Mouse (Mus musculus): ENCODE measurements around the gene Prex1.
"Not testable (repeated sequence)": the region's sequence is repeated elsewhere in the genome, so short reads cannot be mapped to it uniquely, and the experiment has no call there.

Prex1 gene

DNA sequence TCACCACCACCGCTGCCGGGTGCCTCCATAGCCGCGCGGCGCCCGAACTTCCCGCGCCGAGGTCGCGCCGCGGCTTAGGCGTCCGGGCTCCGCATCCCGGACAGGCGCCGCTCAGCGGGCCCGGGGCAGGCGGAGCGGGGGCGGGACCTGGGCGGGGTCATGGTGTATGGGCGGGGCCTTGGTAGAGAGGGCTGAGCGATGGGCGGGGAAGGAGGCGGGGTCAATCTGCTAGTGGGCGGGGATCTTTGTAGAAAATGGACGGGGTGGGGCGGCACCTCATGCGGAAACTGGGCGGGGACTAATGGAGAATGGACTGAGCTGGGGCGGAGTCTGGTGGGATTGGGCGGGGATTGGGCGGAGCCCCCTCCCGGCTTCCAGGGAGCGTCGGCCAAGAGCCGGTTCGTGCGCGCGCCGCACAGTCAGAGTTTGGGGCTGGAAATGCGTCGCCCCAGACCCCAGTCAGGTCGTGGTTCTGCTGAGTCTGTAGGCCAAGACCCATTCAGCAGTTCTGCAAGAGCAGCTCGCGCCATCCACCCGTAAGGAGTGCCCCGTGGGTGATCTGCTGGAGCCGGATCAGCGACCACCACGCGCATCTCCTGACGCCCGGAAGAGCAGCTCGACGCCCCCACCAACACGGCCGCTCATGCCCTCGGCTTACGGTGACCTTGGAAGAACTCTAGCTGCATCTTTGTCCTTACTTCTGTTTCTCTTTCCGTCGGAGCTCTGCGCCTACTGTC is at the start of gene Prex1:
Gene Prex1, minus strand, starts transcription at position 143 of the 737 bp plus-strand sequence.
- peak; percentile 98 to 100 for DNase-seq

DNA sequence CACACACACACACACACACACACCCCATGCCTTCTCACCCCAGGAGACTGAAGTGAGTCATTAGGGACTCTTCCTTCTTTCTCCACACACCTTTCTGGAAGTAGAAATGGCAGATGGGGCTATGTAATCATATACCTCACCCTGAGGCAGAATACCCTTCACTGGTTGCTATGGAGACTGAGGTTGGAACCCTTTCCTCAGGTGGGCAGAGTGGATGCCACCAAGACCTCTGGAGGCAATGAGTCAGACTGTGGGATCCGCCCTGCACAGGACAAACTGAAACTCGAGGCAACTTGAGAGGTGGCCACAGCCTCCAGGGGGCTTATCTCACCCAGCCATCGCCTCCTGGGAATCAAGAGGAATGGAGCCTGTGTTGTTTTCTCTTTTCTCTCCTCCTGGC is 44.3 kb upstream of the Prex1 start:
- no peak for DNase-seq

DNA sequence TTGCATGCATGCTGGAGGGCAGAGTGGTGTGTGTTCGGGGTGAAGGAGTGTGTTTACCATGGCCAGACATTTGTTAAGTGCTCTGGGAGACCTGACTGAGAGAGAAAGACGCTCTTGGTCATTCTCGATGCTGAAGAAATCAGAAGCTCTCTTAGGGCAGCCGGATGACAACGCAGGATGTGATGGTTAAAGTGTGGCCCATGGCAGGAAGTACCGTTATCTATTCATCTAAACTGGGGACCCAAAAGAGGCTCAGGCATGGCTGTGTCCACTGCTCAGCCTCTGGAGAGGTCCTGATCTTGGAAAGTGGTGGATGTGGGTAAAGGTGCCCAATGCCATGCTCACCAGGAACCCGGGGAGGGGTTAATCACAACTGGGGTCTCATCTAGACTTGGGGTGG is 41.1 kb upstream of the Prex1 start:
- no peak for DNase-seq

DNA sequence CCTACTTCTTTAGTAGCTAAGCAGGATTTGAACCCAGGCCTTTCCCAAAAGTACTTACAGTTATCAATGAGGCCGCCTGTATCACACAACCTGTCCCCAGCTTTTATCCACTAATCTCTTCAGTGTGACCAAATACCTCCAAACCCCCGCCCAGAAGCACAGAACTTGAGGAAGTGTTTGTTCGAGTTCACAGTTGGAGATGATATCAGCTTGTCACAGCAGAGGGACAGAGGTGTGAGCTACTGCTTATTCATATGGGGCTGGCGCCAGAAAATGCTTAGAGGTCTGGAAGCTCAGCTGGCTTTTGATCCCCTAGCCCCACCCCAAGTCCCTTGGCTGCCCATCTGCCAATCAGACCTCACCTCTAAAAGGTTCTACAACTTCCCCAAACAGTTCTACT is 40.6 kb upstream of the Prex1 start:
- DNase-seq: no peak

DNA sequence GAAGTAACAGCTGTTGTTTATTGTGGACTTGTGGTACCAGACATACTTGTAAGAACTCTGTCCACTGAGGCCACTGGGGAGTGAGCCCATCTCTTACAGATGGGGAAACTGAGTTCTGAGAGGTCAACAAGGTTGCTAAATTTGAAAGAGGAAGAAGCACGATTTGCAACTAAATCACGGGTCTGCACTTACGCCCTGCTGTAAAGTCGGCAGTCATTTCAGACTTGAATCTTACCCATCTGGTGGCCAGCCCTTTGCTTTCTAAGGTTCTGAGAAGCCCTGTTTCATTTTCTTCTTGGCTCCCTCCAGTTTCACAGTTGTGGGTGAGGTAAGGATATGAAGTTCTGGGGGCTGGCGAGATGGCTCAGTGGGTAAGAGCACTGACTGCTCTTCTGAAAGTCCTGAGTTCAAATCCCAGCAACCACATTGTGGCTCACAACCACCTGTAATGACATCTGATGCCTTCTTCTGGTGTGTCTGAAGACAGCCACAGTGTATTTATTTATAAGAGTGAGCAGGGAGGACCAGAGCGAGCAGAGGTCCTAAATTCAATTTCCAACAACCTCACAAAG is 37.1 kb upstream of the Prex1 start:
- no peak for DNase-seq

DNA sequence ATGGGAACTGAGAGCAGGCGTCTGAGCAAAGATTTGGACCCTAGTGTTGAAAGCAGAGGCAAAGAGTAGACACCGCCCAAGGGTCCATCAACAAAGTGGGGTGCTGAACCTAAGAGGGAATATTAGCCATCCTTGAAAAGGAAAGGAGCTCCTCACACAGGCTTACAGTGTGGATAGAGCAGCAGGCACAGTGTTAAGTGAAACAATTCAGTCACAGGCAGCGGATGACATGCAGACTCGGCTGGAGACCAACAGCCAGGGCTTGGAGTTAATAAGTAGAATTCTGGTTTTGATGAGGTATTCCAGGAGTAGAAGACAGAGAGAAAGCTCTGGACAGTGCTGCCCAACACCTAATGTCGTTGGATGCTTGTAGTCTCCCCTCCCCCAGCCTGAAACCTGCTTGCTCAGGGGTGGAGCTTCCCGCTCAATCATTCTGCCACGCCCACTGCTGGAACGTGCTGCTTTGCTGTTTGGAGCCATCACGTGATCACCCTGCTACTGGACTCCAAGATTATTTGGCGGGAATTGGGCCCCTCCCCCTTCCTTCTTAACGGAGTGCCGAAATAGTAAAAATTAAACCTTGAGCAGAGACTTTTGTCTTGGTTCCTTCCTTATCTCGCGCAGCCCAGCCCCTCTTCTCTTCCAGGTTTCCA is 32.8 kb upstream of the Prex1 start:
- DNase-seq: peak; percentile 24 to 58

DNA sequence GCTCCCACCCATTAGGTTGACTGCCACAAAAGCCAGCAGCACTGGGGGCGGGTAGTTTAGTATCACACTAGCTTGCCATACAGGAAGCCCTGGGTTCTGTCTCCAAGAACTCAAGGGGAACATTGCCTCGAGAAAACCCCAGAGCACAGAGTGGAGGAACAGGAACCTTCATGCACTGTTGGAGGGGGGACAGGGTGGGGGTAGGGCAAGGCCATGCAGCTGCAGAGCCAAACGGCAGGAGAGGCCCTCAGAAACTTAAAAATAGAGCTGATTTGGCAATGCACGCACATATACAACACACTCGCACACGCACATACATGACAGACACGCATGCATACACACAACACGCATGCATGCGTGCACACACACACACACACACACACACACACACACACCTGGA is 32.2 kb upstream of the Prex1 start:
- DNase-seq: no peak

DNA sequence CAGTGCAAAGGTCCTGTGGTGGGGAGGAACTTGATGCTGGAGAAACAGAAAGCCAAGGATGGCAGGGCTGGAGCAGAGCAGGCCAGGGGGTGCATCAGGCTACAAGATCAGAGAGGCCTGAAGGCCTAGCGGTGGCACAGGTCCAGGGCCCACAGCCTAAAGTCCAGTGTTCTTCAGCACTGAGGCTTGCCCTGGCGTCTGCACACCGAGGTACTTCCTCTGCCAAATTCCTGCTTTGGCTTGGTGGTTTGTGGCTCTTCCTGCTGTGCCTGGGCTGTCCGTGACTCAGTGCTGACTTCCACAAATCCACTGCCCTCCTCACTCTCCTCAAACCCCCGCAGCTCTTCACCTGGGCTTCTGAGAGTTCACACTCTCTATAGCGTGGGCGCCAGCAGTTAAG is 30.8 kb upstream of the Prex1 start:
- peak; percentile 47 to 56 for DNase-seq

DNA sequence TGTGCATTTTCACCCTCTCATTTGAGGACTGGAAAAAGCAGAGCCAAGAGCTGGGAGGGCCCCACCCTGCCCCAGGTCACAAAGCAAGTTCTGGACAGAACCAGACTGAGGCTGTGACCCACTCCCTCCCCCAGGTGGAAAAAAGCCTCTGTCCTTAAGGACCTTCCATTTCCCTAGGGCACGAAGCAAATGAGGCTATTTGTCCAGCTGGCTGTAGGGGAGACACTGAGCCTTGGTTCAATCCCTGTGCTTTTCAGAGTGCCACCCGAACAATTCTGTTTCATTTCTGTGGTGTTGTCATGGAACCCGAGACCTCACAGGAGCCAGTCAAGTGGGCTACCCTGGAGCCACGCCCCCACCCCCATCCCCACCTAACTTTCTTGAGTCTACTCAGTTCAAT is 29.9 kb upstream of the Prex1 start:
- no peak for DNase-seq

DNA sequence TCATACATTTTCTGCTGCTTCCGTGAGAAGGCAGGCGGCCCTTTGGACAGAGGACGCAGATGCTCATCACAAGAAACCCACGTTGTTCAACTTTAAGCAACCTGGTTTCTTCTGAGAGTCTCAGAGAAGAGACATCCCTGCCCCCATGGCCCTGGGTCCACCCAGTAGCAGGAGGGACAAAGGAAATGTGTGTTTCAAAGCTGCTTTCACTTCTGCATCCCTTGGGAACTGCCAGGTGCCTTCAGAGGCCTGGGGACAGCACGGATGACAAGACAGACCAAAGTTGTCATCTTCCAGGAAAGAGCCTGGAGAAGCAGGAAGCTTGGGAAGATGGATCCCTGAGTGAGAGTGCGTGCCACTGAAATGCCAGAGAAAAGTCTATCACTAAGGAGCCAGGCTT is 27.8 kb upstream of the Prex1 start:
- DNase-seq: no peak

DNA sequence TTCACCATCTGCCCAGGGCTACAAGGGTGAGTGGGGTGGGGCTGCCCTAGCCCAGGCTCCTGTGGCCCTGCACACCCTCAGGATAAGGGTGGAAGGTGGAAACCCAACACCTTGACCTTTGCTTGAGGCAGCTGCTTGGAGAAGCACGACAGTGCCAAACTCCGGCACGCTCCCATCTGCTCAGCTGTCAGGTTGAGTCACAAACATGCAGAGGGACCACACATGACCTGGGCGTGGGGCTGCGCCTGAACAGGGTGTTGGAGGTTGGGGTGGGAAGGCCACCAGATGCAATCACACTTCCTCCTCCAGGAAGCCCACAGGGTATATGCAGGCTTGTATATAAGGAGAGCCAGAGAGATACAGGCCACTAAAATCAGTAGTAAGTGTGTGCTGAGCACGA is 26.8 kb upstream of the Prex1 start:
- no peak for DNase-seq

DNA sequence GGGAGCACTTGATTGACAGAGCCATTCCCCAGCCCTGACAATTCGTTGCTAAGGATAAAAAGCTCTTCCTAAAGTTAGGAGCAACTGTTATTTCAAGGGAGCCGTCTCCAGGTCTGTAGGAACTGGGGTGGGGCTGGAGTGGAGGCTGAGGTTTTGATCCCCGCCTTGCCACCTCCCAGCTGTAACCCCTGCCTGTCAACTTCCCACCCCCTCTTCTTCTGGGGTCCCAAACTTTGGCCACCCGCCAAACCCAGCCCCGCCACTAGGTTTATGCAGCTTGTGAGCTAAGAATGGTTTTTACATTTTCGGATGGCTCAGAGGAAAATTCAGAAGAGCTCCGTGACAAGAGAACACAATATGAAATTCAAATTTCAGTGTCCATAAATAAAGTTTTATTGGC is 23.7 kb upstream of the Prex1 start:
- DNase-seq: no peak

DNA sequence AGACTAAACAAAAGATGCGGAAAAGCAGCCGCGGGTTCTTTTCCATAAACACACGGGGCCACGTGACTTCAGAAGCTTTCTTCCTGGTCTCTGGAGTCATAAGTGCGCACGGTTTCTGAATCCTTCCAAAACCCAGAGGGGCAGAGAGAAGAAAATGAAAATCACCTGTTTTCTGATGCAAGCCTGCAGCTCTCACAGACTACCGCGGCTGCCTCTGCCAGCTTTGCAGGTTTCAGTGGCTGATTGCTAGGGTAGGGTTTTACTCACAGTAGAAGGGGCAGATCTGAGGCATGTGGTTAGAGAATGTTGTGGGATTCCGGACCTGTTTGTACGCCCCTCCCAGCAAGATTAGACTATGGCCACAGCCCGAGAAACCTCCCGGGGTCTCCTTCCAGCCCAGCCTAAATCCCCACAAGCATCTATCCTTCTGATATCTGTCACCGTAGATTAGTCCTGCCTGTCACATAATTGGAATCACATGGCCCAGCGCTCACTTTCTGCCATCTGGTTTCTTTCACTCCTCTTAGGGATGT is 21.9 kb upstream of the Prex1 start:
- no peak for DNase-seq

DNA sequence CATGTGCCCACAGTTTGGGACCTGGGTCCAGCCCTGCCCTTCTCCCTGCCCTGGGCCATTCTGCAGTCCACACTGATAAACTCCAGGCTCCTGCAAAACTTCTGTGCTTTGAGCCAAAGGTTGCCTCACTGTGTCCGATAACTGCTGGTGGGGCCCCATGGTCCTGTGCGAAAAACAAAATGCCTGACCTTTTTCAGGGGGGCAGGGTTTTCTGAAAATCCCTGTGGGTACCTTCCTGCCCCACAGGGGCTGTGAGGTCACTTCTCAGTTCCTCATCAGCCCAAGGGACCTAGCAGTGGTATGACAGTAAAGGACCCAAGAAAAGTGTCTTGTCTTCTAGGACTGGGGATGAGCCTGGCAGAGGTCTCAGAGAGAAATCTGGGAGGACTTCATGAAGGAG is 19.2 kb upstream of the Prex1 start:
- no peak for DNase-seq

DNA sequence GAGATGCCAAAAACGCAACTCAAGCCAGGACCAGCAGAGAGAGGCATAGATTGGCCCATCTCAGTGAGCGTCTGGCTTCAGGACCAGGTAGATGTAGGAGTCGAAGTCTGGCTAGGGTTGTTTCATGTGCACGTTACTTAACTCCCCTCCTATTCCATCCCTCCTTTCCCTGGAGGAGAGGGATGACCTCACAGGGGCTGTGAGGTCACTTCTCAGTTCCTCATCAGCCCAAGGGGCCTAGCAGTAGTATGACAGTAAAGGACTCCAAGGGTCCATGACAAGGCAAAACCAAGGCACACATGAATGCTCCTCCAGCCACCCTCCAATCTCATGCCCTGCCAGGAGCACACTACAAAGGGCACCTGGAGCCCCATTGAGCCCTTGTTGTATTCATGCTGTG is 18.5 kb upstream of the Prex1 start:
- DNase-seq: no peak

DNA sequence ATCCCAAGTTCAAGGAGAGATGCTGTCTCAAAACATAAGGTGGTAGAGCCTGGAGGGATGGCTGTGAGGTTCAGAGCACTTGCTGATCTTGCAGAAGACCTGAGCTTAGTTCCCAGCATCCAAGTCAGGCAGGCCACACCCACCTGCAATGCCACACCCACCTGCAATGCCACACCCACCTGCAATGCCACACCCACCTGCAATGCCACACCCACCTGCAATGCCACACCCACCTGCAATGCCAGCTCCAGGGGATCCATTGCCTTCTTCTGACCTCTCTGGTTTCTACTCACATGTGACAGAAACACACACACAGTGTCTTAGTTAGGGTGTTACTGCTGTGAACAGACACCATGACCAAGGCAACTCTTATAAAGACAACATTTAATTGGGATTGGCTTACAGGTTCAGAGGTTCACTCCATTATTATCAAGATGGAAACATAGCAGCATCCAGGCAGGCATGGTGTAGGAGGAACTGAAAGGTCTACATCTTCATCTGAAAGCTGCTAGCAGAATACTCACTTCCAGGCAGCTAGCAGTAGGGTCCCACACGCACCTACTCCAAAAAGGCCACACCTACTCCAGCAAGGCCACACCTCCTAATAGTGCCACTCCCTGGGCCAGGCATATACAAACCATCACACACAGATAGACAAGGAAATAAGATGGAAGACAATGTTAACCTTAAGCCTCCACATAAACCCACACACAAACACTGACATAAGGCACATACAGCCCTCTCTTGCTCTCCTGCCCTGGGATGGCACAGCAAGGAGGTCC is 17.7 kb upstream of the Prex1 start:
- DNase-seq: not testable (repeated sequence)

DNA sequence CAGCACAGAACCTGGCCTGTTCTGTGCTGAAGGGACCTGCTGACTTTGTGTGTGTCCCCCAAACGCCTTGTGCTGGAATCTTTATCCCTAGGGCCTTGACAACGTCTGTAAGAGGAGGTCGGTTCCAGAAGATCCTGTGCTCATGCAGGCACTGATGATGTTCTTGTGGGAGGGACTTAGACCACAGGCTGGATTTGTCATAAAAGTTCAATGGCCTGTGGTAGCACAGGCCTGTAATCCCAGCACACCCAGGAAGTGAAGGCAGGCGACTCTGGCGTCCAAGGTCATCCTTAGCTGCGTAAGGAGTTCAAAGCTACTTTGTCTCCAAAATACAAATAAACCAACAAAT is 16.9 kb upstream of the Prex1 start:
- no peak for DNase-seq

DNA sequence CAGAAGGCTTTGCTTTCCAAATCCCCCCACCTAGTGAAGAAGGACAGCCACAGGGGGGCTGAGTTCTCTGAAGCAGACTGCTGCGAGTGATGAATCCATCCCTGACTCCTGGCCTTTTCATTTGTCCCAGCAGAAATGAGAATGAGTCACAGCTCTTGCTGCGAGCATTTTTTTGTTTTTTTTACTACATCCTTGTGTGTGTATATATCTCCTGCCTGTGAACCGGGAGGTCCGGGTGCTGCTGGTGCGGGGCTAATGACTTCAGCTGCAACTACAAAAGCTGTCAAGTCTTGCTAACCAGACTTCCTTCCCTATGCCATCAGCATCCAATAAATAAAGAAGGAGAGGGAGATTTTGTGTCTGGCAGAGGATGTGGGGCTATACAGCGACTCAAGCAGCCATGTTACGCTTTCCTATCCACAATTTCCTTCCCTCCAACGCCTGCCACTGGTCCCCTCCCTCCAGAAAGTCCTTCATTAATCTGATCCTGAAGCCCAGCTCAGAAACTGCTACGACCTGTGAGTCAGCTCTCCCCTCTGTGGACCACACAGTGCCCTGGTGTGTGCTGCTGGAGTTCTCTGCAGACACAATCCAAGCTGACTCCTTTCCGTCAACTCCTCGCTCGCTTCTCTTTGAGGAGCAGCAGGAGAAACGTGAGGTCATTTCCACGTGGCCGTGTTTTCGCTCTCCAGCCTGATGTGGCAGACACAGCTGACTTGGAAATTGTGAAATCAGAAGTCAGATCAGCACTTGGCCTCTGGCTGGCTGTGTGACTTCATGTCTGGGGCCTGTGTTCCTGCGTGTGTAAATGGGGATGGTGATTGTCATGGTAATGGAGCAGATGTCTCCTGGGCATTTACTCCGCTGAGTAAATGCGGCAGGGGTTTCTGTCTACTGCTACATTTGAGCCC is 16.3 kb upstream of the Prex1 start:
- DNase-seq: peak in 1 of 2 experiments; percentile 62

DNA sequence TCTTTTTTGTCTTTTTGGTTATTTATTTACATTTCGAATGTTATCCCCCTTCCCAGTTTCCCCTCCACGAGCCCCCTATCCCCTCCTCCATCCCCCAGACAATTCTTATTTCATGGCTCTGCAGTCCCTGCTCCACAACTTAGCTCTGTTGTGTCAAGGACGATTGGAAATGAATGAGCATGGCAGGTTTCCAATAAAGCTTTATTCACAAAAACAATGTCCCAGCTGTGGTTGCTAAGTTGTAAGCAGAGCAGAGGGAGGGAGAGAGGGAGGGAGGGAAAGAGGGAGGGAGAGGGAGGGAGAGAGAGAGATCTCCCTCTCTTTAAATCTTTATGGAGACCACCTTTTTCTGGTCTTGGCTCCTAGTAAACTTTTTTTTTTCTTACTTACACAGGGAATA is 15.4 kb upstream of the Prex1 start:
- DNase-seq: no peak

DNA sequence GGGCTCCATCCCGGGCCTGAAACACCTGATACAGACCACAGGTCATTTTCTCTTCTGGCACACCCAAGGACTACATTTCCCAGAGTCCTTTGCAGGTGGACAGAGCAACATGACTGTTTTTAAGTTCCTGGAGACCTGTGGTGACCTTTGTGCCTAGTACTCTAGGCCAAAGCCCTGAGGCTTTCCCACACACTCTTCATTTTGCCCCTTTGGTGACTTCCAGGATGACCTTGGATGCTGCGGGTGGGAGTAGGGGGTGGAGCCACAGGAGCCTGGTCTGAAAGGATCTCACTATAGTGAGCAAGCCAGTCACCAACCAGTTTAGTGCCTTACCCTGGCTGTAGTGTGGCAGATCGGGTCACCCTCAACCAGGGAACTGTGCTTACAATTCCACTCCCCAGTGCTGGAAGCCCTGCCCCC is 14.6 kb upstream of the Prex1 start:
- no peak for DNase-seq

DNA sequence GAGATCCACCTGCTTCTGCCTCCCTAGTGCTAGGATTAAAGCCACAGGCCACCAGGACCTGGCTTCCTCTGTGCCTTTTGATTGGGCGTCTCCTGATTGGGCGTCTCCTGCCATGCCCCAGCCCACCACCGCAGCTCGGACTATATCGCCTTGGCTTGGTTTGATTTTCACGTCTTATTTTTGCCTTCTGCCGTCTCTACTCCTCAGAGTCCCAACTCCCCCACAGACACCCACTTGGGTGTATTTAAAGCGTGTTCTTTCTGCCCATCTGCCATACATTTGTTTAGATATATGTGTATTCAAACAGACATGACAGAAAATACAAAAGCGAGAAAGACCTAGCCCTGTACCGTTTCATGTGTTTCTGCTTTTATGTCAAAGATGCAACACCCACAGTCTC is 14.2 kb upstream of the Prex1 start:
- DNase-seq: no peak

DNA sequence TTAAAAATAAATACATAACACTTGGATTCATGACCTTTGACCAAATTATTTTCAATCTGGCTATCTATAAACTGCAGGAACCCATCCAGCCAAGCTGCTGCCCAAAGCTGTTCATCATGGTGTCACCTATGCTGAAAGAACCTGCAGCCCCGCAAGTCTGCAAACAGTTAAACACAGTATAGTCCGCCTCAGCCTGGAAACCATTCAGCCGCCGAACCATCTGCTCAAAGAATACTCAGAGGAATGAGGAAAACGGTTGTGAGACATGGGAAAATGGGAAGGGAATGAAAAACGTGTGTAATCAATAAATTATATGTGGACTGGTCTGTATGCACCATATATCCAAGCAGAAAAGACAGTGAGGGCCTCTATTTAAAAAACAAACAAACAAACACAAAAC is 13.3 kb upstream of the Prex1 start:
- DNase-seq: no peak

Measured in kidney, postnatal 25 days (tissue).